Mouse (Mus musculus) lung, embryonic 15.5 days (tissue): ENCODE measurements around the gene Ginm1. TPM values are rescaled to one million over a fixed set of nuclear protein-coding genes. Genes with fewer than 3 reads are reported as not detected.

ENCODE experiments used
- ATAC-seq: fragments of 200-750 bp; cut with Nextera tagmentation; 2 replicates; pipeline ENCODE4 v1.8.0; 2017; ENCODE audit warnings: moderate number of reproducible peaks, borderline replicate concordance; ENCODE audit not compliant: low FRiP score, low TSS enrichment; ENCODE audit errors: extremely low read depth
- H3K27ac ChIP-seq: fragments of 300-500 bp; sonication (generic); 2 replicates; pipeline ENCODE4 v1.5.1; 2015; ENCODE audit warnings: moderate library complexity, mild to moderate bottlenecking, inconsistent platforms
- H3K27me3 ChIP-seq: fragments of 300-500 bp; sonication (generic); 2 replicates; pipeline ENCODE4 v1.6.1; 2015; ENCODE audit warnings: inconsistent platforms
- H3K36me3 ChIP-seq: fragments of 300-500 bp; sonication (generic); 2 replicates; pipeline ENCODE4 v1.6.1; 2015; ENCODE audit warnings: inconsistent platforms
- H3K4me1 ChIP-seq: fragments of 300-500 bp; sonication (generic); 2 replicates; pipeline ENCODE4 v1.6.1; 2015; ENCODE audit warnings: inconsistent platforms
- H3K4me2 ChIP-seq: fragments of 300-500 bp; sonication (generic); 2 replicates; pipeline ENCODE4 v1.6.1; 2015; ENCODE audit warnings: inconsistent platforms, mild to moderate bottlenecking, moderate library complexity
- H3K4me3 ChIP-seq: fragments of 300-500 bp; sonication (generic); 2 replicates; pipeline ENCODE4 v1.5.1; 2015; ENCODE audit warnings: mild to moderate bottlenecking, inconsistent platforms
- H3K9ac ChIP-seq: fragments of 300-500 bp; sonication (generic); 2 replicates; pipeline ENCODE4 v1.6.1; 2015; ENCODE audit warnings: inconsistent platforms
- H3K9me3 ChIP-seq: fragments of 300-500 bp; sonication (generic); 2 replicates; pipeline ENCODE4 v1.6.1; 2016; ENCODE audit warnings: inconsistent platforms
- WGBS: fragments of 180-500 bp; shearing (Covaris S2); methylation state at CpG from one replicate; pipeline ENCODE4 v1.1.7; 2015; 5-methylcytosine and 5-hydroxymethylcytosine counted together
- polyA plus RNA-seq: library from polyadenylated mRNA; unstranded; fragments of >200 nt; fragmentation: Nextera tagmentation; extraction: Ambion mirVana; gene quantifications from 2 replicates; pipeline ENCODE4 v1.2.1, GENCODE M21; 2015

Ginm1 gene
- polyA plus RNA-seq, 1 experiment from 2014 or later: 87.7 TPM

DNA sequence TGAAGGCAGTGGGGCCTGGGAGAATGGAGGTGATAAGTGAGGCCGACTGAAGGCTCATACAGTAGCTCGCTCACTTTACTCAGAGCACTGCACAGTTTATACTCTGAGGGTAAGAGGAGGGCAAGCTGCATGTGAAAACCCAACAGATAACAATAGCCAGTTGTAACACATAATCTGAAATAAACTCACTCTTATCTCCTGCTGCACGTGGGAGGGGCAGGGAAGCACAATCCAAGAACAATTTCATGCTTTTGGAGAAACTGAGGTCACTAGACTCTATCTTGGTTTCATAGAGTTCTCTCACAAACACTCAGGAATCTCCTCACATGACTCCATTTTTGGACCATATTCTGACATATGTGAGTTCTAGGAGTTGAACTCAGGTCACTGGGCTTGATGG is 8.6 kb upstream of the Ginm1 start:
- Histone ChIP-seq H3K27ac (no peak overlapping the region), H3K9ac (no peak overlapping the region), H3K4me2 (no peak overlapping the region), H3K4me3 (no peak overlapping the region), H3K36me3 (peaks cover 83% of the 10 kb centered on the region), H3K9me3 (no peaks in the 10 kb centered on the region), H3K27me3 (no peaks in the 10 kb centered on the region), H3K4me1 (no peaks in the 10 kb centered on the region)
- ATAC-seq: no peak
- 85% methylated on average over 3 of the region's 3 CpGs for WGBS

DNA sequence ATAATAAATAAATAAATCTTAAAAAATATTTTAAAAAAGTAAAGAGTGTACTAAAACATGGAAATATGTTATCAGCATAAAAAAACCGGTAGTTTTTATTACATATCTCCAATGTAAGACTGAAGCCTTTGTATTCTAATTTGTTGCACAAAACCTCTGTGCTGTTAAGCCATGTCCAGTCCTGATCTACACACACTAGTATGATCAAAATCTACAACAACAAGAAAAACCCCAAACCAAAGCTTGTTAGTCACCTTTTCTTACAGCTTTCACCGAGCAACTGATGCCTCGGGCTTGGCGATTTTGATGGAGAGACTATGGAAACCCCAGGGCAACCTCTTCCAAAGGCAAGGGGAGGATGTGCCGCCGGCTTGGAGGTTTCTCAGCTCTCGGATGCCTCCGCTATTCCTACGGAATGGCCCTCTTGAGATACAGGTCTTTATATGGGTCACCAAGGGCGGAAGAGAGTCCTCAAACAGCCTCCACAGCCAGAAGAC is 322 bp downstream of the Ginm1 start:
- 1% methylated on average over 10 of the region's 10 CpGs for WGBS
- no peak for ATAC-seq
- Histone ChIP-seq H3K36me3 (peaks cover 22% of the 10 kb centered on the region), H3K27me3 (no peaks in the 10 kb centered on the region), H3K4me1 (peaks cover 15% of the 10 kb centered on the region), H3K9ac (peak overlapping the region; percentile 82), H3K9me3 (no peaks in the 10 kb centered on the region), H3K4me2 (peak overlapping the region; percentile 60), H3K27ac (peak overlapping the region; percentile 48; the same call in 1 of the 2 replicates), H3K4me3 (peak overlapping the region; percentile 74)

DNA sequence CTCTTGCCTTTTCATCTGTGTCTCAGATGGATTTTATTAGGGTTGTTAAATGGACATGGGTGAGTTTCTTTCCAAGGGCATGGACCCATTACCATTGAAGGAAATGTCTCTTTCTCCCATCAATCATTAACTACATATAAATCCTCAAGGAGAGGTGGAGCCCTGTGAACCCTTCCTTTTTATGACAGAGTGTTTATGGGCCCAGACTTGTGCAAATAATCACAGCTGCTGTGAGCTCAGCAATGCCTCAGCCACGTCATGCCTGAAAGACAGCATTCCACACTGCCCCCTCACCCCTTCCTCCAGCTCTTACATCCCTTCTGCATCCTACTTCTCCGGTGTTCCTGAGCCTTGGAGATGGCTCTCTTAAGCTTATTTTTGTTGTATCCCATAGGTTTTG is 5.3 kb downstream of the Ginm1 start:
- Histone ChIP-seq H3K36me3 (peaks cover 11% of the 10 kb centered on the region), H3K27ac (no peak overlapping the region), H3K4me1 (0 out of 2 replicates have a peak, but pooled peaks cover 6% of the 10 kb centered on the region), H3K9me3 (no peaks in the 10 kb centered on the region), H3K9ac (no peak overlapping the region), H3K4me3 (no peak overlapping the region), H3K4me2 (no peak overlapping the region), H3K27me3 (no peaks in the 10 kb centered on the region)
- 33% methylated on average over 2 of the region's 2 CpGs for WGBS
- no peak for ATAC-seq

DNA sequence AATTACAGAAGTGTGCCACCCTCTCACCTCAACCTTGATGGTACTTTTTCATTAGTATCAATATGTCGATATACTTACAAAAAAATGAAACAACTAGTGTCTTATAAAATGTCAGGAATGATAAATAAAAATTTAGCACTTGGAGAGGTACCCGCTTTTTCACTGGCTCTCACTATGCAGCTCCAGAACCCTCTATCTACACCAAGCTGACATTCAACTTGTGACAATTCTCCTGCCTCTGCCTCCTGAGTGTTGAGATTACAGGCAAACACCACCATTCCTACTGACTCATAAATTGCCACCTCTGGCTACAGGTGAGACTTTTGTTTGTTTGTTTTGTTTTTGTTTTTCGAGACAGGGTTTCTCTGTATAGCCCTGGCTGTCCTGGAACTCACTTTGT is 11.4 kb downstream of the Ginm1 start:
- 0 out of 2 replicates have a peak, but pooled peaks cover 5% of the 10 kb centered on the region for H3K36me3 ChIP-seq
- ATAC-seq: no peak
- no peaks in the 10 kb centered on the region for H3K9me3 ChIP-seq
- H3K4me1 ChIP-seq: 0 out of 2 replicates have a peak, but pooled peaks cover 6% of the 10 kb centered on the region
- peak overlapping the region; percentile 40; the same call in 1 of the 2 replicates for H3K9ac ChIP-seq
- H3K4me3 ChIP-seq: peak overlapping the region; percentile 77
- peak overlapping the region; percentile 80 for H3K4me2 ChIP-seq
- no peak overlapping the region for H3K27ac ChIP-seq
- H3K27me3 ChIP-seq: no peaks in the 10 kb centered on the region
- WGBS: 49% methylated on average over 3 of the region's 3 CpGs

DNA sequence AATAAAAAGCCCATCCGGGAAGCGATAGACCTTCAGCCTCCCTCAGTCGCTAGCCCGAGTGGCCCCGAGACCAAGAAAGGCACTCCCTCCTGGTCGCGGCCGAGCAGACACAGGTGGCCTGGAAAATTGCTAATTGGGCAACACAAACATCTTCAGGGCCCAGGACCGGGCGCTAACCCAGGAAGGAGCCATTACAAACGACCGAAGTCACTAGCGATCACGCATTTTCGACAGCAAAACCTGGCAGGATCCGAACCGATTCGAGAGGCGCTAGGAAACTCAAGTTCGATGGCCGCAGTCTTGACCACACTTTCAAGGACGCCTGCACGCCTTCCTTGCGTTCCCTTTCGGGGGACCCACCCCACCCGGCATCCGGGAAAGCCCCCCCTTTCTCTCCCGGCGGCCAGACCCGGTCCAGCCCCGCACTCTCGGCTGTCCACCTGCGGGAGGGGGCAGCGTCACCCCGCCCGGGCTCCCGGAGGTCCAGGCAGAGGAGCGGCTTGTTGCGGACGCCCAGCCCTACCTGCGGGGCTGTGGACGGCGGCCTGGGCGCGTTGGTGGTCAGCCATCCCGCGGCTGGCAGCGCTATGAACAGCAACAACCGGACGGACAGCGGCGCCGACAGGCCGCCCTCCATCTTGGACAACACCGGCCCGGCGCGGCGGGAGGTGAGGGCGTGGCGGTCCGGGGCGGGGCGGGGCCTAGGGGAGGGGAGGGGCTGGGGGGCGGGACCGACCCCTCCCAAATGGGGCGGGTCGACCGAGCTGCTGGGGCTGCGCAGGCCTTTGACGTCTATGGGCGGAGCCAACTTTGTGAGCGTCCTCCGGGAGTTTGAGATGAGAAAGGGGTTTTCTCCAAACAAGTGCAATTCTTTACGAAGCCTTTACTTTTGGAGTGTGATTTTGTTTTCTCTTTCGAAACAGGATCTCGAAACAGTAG is 12.1 kb downstream of the Ginm1 start:
- under 1% methylated on average over 60 of the region's 77 CpGs for WGBS
- peak; percentile 96 for ATAC-seq
- Histone ChIP-seq H3K36me3 (0 out of 2 replicates have a peak, but pooled peaks cover 9% of the 10 kb centered on the region), H3K4me2 (peak overlapping the region; percentile 80), H3K4me1 (0 out of 2 replicates have a peak, but pooled peaks cover 6% of the 10 kb centered on the region), H3K27ac (peak overlapping the region; percentile 45; the same call in 1 of the 2 replicates), H3K9me3 (no peaks in the 10 kb centered on the region), H3K9ac (peak overlapping the region; percentile 61), H3K27me3 (no peaks in the 10 kb centered on the region), H3K4me3 (peak overlapping the region; percentile 77)

DNA sequence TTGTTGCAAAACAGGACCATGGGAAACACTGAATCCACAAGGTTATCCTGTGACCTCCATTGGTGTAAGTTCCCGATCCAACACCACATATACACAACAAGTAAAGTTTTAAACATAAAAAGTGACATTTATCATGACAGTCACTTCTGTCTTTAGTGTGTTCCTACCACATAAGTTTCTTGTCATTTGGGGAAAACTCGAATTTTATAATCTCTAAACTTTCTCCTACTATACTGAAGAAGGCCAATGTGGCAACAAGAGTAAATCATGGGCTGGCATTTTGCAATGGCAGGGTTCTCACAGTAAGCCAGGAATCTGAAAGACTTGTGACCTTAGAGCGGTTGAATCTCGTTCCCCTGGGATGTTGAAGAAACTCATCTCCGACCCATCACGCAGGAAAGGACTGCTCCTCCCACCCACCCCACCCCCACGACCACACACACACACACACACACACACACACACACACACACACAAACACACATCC is 12.8 kb downstream of the Ginm1 start:
- H3K4me2 ChIP-seq: peak overlapping the region; percentile 80
- H3K27me3 ChIP-seq: no peaks in the 10 kb centered on the region
- peak overlapping the region; percentile 61; the same call in 1 of the 2 replicates for H3K9ac ChIP-seq
- 0 out of 2 replicates have a peak, but pooled peaks cover 11% of the 10 kb centered on the region for H3K36me3 ChIP-seq
- 0 out of 2 replicates have a peak, but pooled peaks cover 6% of the 10 kb centered on the region for H3K4me1 ChIP-seq
- no peak overlapping the region for H3K27ac ChIP-seq
- ATAC-seq: no peak
- WGBS: 17% methylated on average over 7 of the region's 7 CpGs
- peak overlapping the region; percentile 77 for H3K4me3 ChIP-seq
- H3K9me3 ChIP-seq: no peaks in the 10 kb centered on the region

DNA sequence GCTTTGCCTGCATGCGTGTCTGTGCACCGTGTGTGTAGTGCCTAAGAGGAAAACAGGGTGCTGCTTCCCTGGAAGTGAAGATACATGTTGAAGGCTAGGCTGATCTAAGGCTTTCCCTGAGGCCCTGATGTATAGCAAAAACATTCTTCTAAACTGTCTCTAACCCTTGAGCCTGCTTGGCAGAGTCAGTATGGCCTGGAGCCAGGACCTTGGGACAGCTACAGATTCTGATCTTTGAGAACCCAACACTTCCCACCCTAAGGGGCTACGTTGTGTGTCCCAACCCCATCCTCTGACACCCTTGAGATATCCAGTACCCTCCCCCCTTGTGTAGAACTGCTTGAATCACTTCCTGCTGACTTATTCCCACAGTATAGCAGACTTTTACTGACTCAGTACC is 14.3 kb downstream of the Ginm1 start:
- no peak for ATAC-seq
- WGBS: 88% methylated on average over 3 of the region's 3 CpGs

DNA sequence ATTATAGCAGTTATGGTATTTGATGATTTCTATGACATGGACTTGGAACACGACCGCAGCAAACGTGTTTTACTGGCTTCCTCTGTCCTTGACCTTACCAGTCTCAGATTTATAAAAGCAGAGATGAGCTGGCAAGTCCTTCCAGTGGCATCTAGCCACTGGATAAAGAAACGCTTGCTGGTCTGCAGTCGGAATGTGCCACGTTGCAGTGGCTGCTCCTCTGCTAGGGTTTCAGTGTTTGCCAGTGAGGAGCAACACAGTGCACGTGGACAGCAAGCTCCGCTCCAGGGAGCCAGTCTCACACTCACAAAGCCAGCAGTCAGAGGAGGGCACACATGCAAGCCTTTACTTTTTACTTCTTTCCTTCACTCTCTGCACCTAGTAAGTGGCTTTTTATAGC is 17.2 kb downstream of the Ginm1 start:
- Histone ChIP-seq H3K4me2 (no peak overlapping the region), H3K36me3 (peaks cover 38% of the 10 kb centered on the region), H3K27me3 (no peaks in the 10 kb centered on the region), H3K9me3 (no peaks in the 10 kb centered on the region), H3K27ac (no peak overlapping the region), H3K4me1 (0 out of 2 replicates have a peak, but pooled peaks cover 6% of the 10 kb centered on the region), H3K9ac (no peak overlapping the region), H3K4me3 (no peak overlapping the region)
- WGBS: 90% methylated on average over 8 of the region's 8 CpGs
- ATAC-seq: no peak

More for the DNA sequence above, 14.3 kb downstream of the Ginm1 start:
- H3K4me3 ChIP-seq: no peak overlapping the region
- H3K9ac ChIP-seq: no peak overlapping the region
- no peak overlapping the region for H3K4me2 ChIP-seq
- 0 out of 2 replicates have a peak, but pooled peaks cover 6% of the 10 kb centered on the region for H3K4me1 ChIP-seq
- peaks cover 14% of the 10 kb centered on the region for H3K36me3 ChIP-seq
- no peaks in the 10 kb centered on the region for H3K27me3 ChIP-seq
- H3K9me3 ChIP-seq: no peaks in the 10 kb centered on the region
- no peak overlapping the region for H3K27ac ChIP-seq

DNA sequence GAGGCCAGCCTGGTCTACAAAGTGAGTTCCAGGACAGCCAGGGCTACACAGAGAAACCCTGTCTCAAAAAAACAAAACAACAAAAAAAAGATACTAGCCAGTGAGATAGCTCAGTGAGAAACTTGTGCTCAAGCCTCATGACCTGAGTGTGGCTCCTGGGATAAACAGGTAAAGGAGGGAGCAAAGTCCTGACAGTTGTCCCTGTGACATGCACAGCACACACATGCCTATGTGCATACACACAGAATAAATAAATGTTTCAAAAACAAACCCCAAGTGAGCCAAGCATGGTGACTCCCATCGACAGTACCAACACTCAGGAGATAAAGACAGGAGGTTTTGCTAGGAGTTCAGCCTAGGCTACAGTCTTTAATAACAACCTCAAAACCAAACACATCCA is 19.9 kb downstream of the Ginm1 start:
- no peak overlapping the region for H3K9ac ChIP-seq
- H3K27me3 ChIP-seq: no peaks in the 10 kb centered on the region
- no peak overlapping the region for H3K27ac ChIP-seq
- H3K4me2 ChIP-seq: no peak overlapping the region
- no peak overlapping the region for H3K4me3 ChIP-seq
- peaks cover 55% of the 10 kb centered on the region for H3K36me3 ChIP-seq
- 92% methylated on average over 1 of the region's 1 CpGs for WGBS
- no peaks in the 10 kb centered on the region for H3K4me1 ChIP-seq
- no peak for ATAC-seq
- no peaks in the 10 kb centered on the region for H3K9me3 ChIP-seq

DNA sequence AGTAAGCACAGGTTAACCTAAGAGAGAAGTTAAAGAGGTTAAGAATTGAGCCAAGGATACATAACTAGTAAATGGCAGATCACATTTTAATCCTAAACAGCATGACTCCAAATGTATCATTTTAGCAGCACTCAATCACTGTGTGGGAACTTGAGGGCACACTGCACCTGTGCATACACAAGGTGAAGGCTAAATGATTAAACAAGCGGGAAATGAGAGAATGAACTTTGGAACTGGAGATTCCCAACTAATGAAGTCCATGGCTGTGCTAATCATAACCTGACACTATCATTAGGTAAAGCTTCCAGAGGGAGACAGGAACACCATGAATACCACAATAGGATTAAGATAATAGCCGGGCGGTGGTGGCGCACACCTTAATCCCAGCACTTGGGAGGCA is 20.3 kb downstream of the Ginm1 start:
- Histone ChIP-seq H3K9me3 (no peaks in the 10 kb centered on the region), H3K36me3 (peaks cover 59% of the 10 kb centered on the region), H3K4me1 (no peaks in the 10 kb centered on the region), H3K27ac (no peak overlapping the region), H3K4me3 (no peak overlapping the region), H3K4me2 (no peak overlapping the region), H3K9ac (no peak overlapping the region), H3K27me3 (no peaks in the 10 kb centered on the region)
- WGBS: 95% methylated on average over 4 of the region's 4 CpGs
- ATAC-seq: no peak

DNA sequence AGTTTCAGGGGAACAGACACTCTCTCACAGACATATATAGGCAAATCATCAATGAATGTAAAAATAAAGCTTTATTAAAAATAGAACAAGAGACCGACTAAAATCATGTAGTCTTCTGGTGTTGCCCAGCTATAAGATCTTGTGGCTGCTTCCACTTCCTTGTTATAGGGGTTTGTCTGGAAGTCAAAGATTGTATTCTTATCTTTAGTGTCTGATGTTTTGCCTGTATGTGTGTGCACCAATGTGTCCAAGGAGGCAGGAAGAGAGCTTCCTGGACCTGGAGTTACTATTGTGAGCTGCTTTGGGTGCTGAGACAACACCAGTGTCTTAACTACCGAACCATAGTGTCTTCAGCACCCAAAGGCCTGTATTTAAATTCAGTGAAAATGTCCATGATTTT is 35.1 kb downstream of the Ginm1 start:
- WGBS: 88% methylated on average over 2 of the region's 2 CpGs
- no peak overlapping the region for H3K9ac ChIP-seq
- peaks cover 62% of the 10 kb centered on the region for H3K36me3 ChIP-seq
- H3K4me2 ChIP-seq: no peak overlapping the region
- no peaks in the 10 kb centered on the region for H3K9me3 ChIP-seq
- no peaks in the 10 kb centered on the region for H3K27me3 ChIP-seq
- no peak for ATAC-seq
- H3K4me3 ChIP-seq: no peak overlapping the region
- H3K27ac ChIP-seq: no peak overlapping the region
- no peaks in the 10 kb centered on the region for H3K4me1 ChIP-seq

DNA sequence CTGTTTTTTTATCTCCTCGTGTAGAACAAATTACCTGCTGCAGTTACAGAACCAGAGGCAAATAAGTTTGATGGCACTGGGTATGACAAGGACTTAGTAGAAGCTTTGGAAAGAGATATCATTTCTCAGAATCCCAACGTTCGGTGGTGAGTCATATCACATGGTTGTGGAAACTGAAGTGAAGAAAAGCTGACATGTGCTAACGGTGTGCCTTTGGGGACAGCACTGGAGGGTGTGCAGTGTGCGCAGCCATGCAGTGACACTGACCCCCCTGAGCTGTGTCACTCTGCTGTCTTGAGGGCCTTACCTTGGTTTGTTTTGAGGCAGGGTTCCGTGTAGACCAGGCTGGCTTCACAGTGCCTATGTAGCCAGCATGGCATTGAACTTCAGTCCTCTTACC is 43.9 kb downstream of the Ginm1 start:
- Histone ChIP-seq H3K9me3 (no peaks in the 10 kb centered on the region), H3K27me3 (no peaks in the 10 kb centered on the region), H3K4me1 (no peaks in the 10 kb centered on the region), H3K36me3 (peaks cover 61% of the 10 kb centered on the region), H3K27ac (no peak overlapping the region), H3K4me3 (no peak overlapping the region), H3K4me2 (no peak overlapping the region), H3K9ac (no peak overlapping the region)
- WGBS: 89% methylated on average over 6 of the region's 6 CpGs
- no peak for ATAC-seq
